8 mouse cellular contexts compared by ENCODE assay signal in the genomic region with DNA sequence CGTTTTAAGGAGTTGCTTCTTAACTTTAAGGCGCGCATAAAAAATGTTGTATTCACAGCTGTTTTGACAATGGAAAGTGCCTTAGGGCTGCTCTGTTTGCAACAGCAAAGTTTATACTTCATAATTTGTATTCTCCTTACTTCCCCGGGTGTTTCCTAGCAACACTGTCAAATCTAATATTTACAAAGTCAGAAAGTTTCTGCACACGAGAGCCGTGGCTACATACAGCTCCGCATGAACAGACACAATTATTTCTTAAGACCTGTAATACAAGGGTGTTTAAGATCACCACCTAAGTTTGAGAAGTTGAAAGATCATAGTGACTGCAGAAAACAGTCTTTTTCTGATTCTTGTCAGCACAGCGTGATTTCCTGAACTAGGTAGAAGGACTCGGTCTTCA. TPM values are rescaled to one million over a fixed set of nuclear protein-coding genes. Genes with fewer than 3 reads are reported as not detected.
A peak's percentile ranks its signal among the peaks of the same experiment; 100 is the strongest.
DNase-seq lines count a peak whose midpoint lies in the region; ATAC-seq lines count a peak whose summit lies in the region.

No protein-coding gene starts in this region.

- DNase-seq in CD4-positive, CD25-positive, alpha-beta regulatory T cell, adult 2 months (ENCODE audit: low read depth, low spot score) = peak; percentile 4
- DNase-seq in thymus, postnatal 14 days = peak; percentile 16
- DNase-seq in thymus, postnatal 4 days = no peak
- peak; percentile 11 for DNase-seq in lung, postnatal 36 days
- no peak for DNase-seq in cerebellum, adult 18-20 months
- no peak for DNase-seq in urinary bladder, postnatal 4 days (ENCODE audit: low spot score in 2 of 2)
- DNase-seq in layer of hippocampus, postnatal 10 days (ENCODE audit: low spot score in 2 of 2) = no peak

- no peak for ATAC-seq in CD4-positive, CD25-positive, alpha-beta regulatory T cell, adult 4 months

RNA-seq across cellular contexts. Expression of a gene that starts 0.5 kb away (rescaled TPM):
- polyA plus RNA-seq in CD4-positive, CD25-positive, alpha-beta regulatory T cell, adult 4 months (2017; shearing (Covaris generic)) = under 1 TPM; 0.14 to 0.39 TPM
- total RNA-seq in layer of hippocampus, postnatal 10 days (2021) = 10 to 100 TPM; 18.8 to 19.2 TPM

Comparison
In these comparisons a context has a peak if more than half of its experiments do, and no peak if none do; other contexts are left out.
1. DNase-seq: peak in CD4-positive, CD25-positive, alpha-beta regulatory T cell, adult 2 months (single experiment), thymus, postnatal 14 days (single experiment) and lung, postnatal 36 days (single experiment); none in thymus, postnatal 4 days (single experiment), cerebellum, adult 18-20 months (0 of 2), urinary bladder, postnatal 4 days (0 of 2) and layer of hippocampus, postnatal 10 days (0 of 2).